9 mouse cellular contexts compared by ENCODE assay signal in genomic region chr4:44424831-44425704, GRCm38 (mm10).
DNase-seq lines count a peak whose midpoint lies in the region; ATAC-seq and TF ChIP-seq lines count a peak whose summit lies in the region.
"Had no signal": no experiment of that assay in that cellular context is flagged by ENCODE, and none has a peak within 500 bp of the region (broad histone marks: within the 10 kb centered on the region; RNA-seq: fewer than 3 reads in every experiment).

No protein-coding gene starts in this region.

- intact Hi-C loops in left cerebral cortex, postnatal 14 days (cut with DNase I), result no loop called here

- ATAC-seq in granulocyte monocyte progenitor cell, adult 5-6 weeks (replicated peaks; ENCODE audit: poor library complexity, severe bottlenecking), result no peak

- WGBS in limb, embryonic 10.5 days, result under 1% methylated on average over 56 of the region's 56 CpGs
- WGBS in olfactory bulb, adult 2 months, result 2% methylated on average over 56 of the region's 56 CpGs

- H3K36me3 ChIP-seq in limb, embryonic 10.5 days, result no peaks in the 10 kb centered on the region

- peak; percentile 3 for DNase-seq in cerebellum, adult 9-11 months
- no peak for DNase-seq in cerebellum, adult 11 months
- DNase-seq in right cerebral cortex, postnatal 14 days, result peak; percentile 26
- DNase-seq in right cerebral cortex, postnatal 36 days (ENCODE audit: low spot score in 2 of 2), result no peak
- peak; percentile 67 for DNase-seq in limb, embryonic 10.5 days (ENCODE audit: low spot score)
- DNase-seq in left cerebral cortex, postnatal 14 days (ENCODE audit: low spot score in 2 of 2), result no peak

- no peak for TF ChIP-seq POLR2A in olfactory bulb, adult 2 months (IDR thresholded peaks at IDR 0.05; ENCODE audit: insufficient read depth, low read depth, low read length)

- H3K4me1 ChIP-seq in limb, embryonic 10.5 days, result peaks cover 12% of the 10 kb centered on the region
- peaks cover 9% of the 10 kb centered on the region; the same call in 1 of the 2 replicates for H3K4me1 ChIP-seq in olfactory bulb, adult 2 months (ENCODE audit: control insufficient read depth, insufficient read depth, low read length)

- no peaks in the 10 kb centered on the region for H3K9me3 ChIP-seq in limb, embryonic 10.5 days (replicated peaks)

- H3K27ac ChIP-seq in limb, embryonic 10.5 days, result peak overlapping the region; percentile 62; the same call in 1 of the 2 replicates
- H3K27ac ChIP-seq in olfactory bulb, adult 2 months (ENCODE audit: insufficient read depth, low read depth, low read length), result no peak overlapping the region

- peak overlapping the region; percentile 67 for H3K4me3 ChIP-seq in limb, embryonic 10.5 days
- H3K4me3 ChIP-seq in olfactory bulb, adult 2 months (ENCODE audit: insufficient read depth, low read depth, low read length), result peak overlapping the region; percentile 45
- H3K4me3 ChIP-seq: erythroblast, embryonic 14.5 days had no signal

- TF ChIP-seq CTCF in olfactory bulb, adult 2 months (IDR thresholded peaks at IDR 0.05; ENCODE audit: insufficient read depth, low read depth, low read length), result no peak

- H3K27me3 ChIP-seq in limb, embryonic 10.5 days (ENCODE audit: low read depth, poor library complexity, severe bottlenecking), result peaks cover 81% of the 10 kb centered on the region

Comparison
In these comparisons a context has a peak if more than half of its experiments do, and no peak if none do; other contexts are left out.
1. DNase-seq: peak in cerebellum, adult 9-11 months (single experiment), right cerebral cortex, postnatal 14 days (single experiment) and limb, embryonic 10.5 days (single experiment); none in cerebellum, adult 11 months (single experiment), right cerebral cortex, postnatal 36 days (0 of 2) and left cerebral cortex, postnatal 14 days (0 of 2).